Mouse (Mus musculus) forebrain, embryonic 15.5 days (tissue): ENCODE results near the gene B4galt1. TPM values are rescaled to one million over a fixed set of nuclear protein-coding genes. Genes with fewer than 3 reads are reported as not detected.

ENCODE experiments used
- ATAC-seq: fragments of 200-750 bp; cut with Nextera tagmentation; replicated peaks from 2 replicates; pipeline ENCODE4 v1.8.0; 2017; ENCODE audit warnings: mild to moderate bottlenecking, moderate TSS enrichment, moderate library complexity
- H3K27ac ChIP-seq: fragments of 300-500 bp; sonication (generic); replicated peaks from 2 replicates; pipeline ENCODE4 v1.5.1; 2015; ENCODE audit warnings: mild to moderate bottlenecking, inconsistent platforms
- H3K27me3 ChIP-seq: fragments of 300-500 bp; sonication (generic); 2 replicates; pipeline ENCODE4 v1.6.1; 2015; ENCODE audit warnings: inconsistent platforms
- H3K36me3 ChIP-seq: fragments of 300-500 bp; sonication (generic); 2 replicates; pipeline ENCODE4 v1.6.1; 2015; ENCODE audit warnings: mild to moderate bottlenecking, inconsistent platforms
- H3K4me1 ChIP-seq: fragments of 300-500 bp; sonication (generic); 2 replicates; pipeline ENCODE4 v1.6.1; 2015; ENCODE audit warnings: inconsistent platforms
- H3K4me2 ChIP-seq: fragments of 300-500 bp; sonication (generic); replicated peaks from 2 replicates; pipeline ENCODE4 v1.6.1; 2015; ENCODE audit warnings: mild to moderate bottlenecking, inconsistent platforms
- H3K4me3 ChIP-seq: fragments of 300-500 bp; sonication (generic); 2 replicates; pipeline ENCODE4 v1.5.1; 2015; ENCODE audit warnings: mild to moderate bottlenecking, inconsistent platforms
- H3K9ac ChIP-seq: fragments of 300-500 bp; sonication (generic); replicated peaks from 2 replicates; pipeline ENCODE4 v1.6.1; 2015; ENCODE audit warnings: mild to moderate bottlenecking, inconsistent platforms
- H3K9me3 ChIP-seq: fragments of 300-500 bp; sonication (generic); 2 replicates; pipeline ENCODE4 v1.6.1; 2016; ENCODE audit warnings: inconsistent platforms
- WGBS: fragments of 180-500 bp; shearing (Covaris S2); methylation state at CpG from one replicate; pipeline ENCODE4 v1.1.7; 2015; ENCODE audit warnings: mixed read lengths; 5-methylcytosine and 5-hydroxymethylcytosine counted together
- polyA plus RNA-seq: library from polyadenylated mRNA; unstranded; fragments of >200 nt; fragmentation: Nextera tagmentation; extraction: Ambion mirVana; gene quantifications from 2 replicates; pipeline ENCODE4 v1.2.1, GENCODE M21; 2015

Gene B4galt1
- polyA plus RNA-seq, 1 experiment from 2014 or later: 7.3 TPM

DNA sequence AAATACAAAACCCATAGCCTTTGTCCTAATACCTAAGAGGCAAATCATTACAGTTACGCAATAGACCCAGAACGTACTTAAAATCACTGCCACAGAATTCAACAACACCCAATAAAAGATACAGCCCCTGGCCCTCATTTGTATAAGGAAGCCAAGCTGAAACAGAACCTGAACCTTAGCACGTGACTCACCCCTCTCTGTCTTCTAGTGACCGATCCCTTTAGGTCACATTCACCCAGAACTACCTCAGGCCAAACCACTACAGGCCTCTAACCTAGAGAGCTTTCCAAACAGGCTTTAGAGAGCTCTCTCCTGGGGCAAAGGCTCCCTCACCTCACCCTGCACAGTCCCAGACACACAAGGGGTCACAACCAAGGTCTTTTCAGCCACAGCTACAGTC lies 6.6 kb downstream of the B4galt1 start:
- Histone ChIP-seq H3K36me3 (no peaks in the 10 kb centered on the region), H3K4me2 (no peak overlapping the region), H3K9me3 (no peaks in the 10 kb centered on the region), H3K4me1 (peaks cover 40% of the 10 kb centered on the region), H3K27me3 (no peaks in the 10 kb centered on the region), H3K9ac (no peak overlapping the region), H3K27ac (no peak overlapping the region), H3K4me3 (no peak overlapping the region)
- 94% methylated on average over 4 of the region's 4 CpGs for WGBS
- ATAC-seq: no peak

DNA sequence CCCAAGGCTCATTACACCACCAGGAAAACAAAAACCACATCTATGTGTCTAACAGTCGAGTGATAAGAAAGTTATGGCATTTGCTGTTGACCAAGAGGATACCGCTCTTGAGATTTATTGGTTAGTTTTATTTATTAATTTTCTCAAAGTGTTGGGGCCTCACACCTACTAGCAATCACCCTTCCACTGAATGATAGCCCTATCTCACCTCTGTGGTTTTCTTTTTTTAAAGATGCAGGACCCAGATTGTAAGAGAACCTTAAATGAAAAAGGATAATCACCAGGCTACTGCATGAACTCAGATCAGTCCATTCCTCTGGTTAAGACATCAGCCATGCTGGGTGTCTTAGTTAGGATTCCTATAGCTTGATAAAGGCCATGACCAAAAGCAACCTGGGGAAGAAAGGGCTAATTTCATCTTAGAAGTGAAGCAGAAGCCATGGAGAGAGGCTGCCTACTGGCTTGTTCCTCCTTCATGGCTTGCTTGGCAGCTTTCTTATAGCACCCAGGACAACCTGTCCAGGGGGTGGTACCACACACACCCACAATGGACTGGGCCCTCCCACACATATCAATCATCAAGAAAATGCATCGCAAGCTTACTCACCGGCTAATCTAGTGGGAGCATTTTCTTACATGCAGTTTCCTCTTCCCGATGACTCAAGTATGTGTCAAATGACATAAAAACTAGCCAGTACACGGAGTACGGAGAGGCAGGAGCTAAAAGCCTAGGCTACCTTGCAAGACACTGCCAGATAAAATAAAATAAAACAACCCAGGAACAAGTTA lies 7.5 kb downstream of the B4galt1 start:
- WGBS: 89% methylated on average over 7 of the region's 7 CpGs
- H3K4me3 ChIP-seq: no peak overlapping the region
- no peaks in the 10 kb centered on the region for H3K9me3 ChIP-seq
- H3K27me3 ChIP-seq: no peaks in the 10 kb centered on the region
- H3K4me1 ChIP-seq: peaks cover 32% of the 10 kb centered on the region
- no peak overlapping the region for H3K4me2 ChIP-seq
- no peak overlapping the region for H3K9ac ChIP-seq
- no peak for ATAC-seq
- no peak overlapping the region for H3K27ac ChIP-seq
- H3K36me3 ChIP-seq: no peaks in the 10 kb centered on the region

DNA sequence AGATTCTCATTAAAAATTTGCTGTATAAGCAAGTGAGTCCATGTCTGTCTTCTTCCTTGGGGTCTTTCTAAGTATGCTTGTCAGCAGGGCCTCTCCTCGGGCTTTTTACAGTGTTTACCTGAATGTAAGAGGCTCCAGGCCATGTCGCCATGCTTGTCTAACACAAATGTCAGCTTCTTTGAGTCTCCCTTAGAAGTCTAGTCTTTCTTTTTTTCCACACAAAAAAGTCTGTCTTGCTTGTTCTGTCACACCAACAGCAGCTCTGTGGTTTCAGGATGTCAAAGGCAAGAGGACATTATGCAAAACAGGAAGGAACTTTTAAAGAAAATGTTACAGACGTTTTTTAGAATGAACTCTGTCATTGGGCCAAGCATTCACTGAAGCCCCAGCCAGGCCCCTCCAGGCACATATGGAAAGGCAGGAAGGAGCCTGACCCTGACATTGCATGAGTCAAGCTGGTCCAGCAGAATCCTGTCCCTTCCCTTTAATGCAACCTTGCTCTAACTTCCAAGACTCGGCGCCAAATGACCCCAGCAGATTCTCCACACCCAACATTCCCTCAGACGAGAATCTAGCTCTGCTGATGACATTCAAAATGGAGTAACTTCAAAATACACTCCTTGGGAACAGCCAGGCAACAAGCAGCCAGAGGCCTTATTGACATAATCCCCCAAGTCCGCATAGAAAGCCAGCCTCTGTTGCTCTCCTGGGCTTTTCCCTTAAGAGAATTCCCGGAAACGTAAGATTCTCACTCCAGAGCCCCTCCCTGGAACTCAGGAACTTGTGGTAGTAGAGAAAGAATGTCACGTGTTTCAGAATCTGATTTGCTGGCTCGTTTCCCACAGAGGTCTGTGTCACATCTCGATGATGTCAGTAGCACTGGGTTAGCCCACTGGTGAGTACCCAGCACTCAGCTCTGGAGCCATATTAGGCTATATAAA lies 8.7 kb downstream of the B4galt1 start:
- Histone ChIP-seq H3K9ac (no peak overlapping the region), H3K27ac (peak overlapping the region; percentile 66; the same call in 1 of the 2 replicates), H3K4me3 (no peak overlapping the region), H3K4me2 (no peak overlapping the region), H3K9me3 (no peaks in the 10 kb centered on the region), H3K4me1 (peaks cover 23% of the 10 kb centered on the region), H3K27me3 (no peaks in the 10 kb centered on the region), H3K36me3 (no peaks in the 10 kb centered on the region)
- ATAC-seq: peak; percentile 15; the same call in 1 of the 2 replicates
- 54% methylated on average over 12 of the region's 12 CpGs for WGBS

DNA sequence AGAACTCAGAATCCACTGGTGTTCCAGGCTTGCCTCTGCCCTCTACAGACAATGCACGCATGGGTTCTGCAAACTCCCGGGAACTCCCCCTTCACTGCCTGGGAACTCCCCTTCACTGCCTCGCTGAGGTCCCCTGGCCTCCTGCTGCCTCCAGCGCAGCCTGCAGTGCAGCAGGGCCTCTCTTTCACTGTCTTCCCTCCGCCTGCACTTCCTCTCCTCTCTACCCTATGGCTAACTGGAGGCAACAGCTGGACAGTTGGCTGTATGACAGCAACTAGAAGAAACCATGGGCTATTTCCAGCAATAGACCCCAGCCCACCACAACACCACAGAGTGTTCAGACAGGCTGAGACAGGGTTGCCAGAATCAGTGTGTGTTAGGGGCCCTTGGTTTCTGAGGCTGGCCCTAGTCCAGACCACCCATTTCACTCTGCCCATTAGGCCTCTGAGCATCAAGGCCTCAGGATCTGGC lies 9.5 kb downstream of the B4galt1 start:
- Histone ChIP-seq H3K4me2 (no peak overlapping the region), H3K4me1 (peaks cover 23% of the 10 kb centered on the region), H3K36me3 (no peaks in the 10 kb centered on the region), H3K9me3 (no peaks in the 10 kb centered on the region), H3K4me3 (no peak overlapping the region), H3K27ac (peak overlapping the region; percentile 66), H3K27me3 (no peaks in the 10 kb centered on the region), H3K9ac (no peak overlapping the region)
- WGBS: 7% methylated on average over 5 of the region's 5 CpGs
- ATAC-seq: peak; percentile 83

DNA sequence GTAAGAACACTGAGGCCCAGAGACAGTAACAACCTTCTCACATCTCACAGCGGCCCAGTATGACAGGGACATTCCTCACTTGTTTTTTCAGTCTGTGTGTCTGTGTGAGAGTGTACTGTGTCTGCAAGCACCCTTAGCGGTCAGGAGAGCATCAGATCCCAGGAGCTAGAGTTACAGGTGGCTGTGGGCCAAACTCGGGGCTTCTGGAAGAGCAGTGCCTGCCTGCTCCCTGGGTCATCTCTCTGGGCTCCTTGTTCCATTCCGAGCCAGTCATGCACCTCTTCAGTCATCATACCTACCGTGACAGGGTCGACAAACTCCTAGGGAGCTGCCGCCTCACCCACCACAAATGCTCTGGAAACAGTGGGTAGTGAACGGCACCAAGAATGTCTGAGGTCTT lies 10.1 kb downstream of the B4galt1 start:
- no peak overlapping the region for H3K4me2 ChIP-seq
- WGBS: 73% methylated on average over 8 of the region's 8 CpGs
- no peak for ATAC-seq
- H3K9me3 ChIP-seq: no peaks in the 10 kb centered on the region
- peak overlapping the region; percentile 66 for H3K27ac ChIP-seq
- no peak overlapping the region for H3K4me3 ChIP-seq
- H3K27me3 ChIP-seq: no peaks in the 10 kb centered on the region
- H3K36me3 ChIP-seq: no peaks in the 10 kb centered on the region
- peaks cover 23% of the 10 kb centered on the region for H3K4me1 ChIP-seq
- H3K9ac ChIP-seq: no peak overlapping the region

DNA sequence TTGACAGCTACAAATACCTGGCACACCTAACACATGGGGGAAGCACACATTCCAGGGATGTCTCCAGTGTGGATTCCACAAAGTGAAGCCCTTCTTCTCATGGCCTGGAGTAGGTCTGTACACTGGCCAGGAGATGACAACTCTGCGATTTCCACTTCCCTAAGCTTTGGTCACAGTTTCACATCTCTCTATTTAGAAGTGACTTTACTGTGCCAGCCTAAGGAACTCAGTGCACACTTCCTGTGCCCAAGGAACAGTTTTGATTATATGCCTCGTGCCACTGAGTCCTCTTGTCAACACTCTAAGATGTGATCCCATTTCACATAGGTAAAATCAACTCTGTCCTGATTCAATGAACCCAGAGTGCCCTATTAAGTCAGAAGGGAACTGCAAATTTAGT lies 13.4 kb downstream of the B4galt1 start:
- Histone ChIP-seq H3K27ac (no peak overlapping the region), H3K4me1 (peaks cover 28% of the 10 kb centered on the region)
- no peak for ATAC-seq

DNA sequence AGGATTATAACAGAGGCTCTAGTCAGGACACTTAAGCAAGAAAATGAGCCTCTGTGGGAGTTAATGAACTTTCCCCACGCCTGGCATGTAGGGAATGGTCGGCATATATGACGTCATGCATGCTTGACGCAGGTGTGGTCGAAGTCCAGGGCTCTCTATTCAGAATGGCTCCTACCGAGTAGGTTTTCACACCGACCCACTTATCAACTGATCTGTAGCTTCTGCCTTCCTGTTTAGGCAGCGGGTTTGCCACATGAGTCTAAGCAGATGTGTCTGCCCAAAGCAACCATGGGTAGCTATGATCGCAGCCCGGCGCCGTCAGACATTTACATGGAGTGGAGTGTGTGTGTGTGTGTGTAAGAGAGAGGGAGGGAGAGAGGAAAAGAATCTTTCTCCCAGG lies 14.6 kb downstream of the B4galt1 start:
- H3K27ac ChIP-seq: no peak overlapping the region
- H3K4me2 ChIP-seq: no peak overlapping the region
- H3K9ac ChIP-seq: no peak overlapping the region
- no peaks in the 10 kb centered on the region for H3K9me3 ChIP-seq
- no peak overlapping the region for H3K4me3 ChIP-seq
- H3K36me3 ChIP-seq: no peaks in the 10 kb centered on the region
- 91% methylated on average over 12 of the region's 12 CpGs for WGBS
- no peaks in the 10 kb centered on the region for H3K27me3 ChIP-seq
- H3K4me1 ChIP-seq: peaks cover 18% of the 10 kb centered on the region
- no peak for ATAC-seq

More for the DNA sequence above, 13.4 kb downstream of the B4galt1 start:
- 92% methylated on average over 2 of the region's 2 CpGs for WGBS
- Histone ChIP-seq H3K27me3 (no peaks in the 10 kb centered on the region), H3K4me3 (no peak overlapping the region), H3K36me3 (no peaks in the 10 kb centered on the region), H3K9me3 (no peaks in the 10 kb centered on the region), H3K9ac (no peak overlapping the region), H3K4me2 (no peak overlapping the region)

DNA sequence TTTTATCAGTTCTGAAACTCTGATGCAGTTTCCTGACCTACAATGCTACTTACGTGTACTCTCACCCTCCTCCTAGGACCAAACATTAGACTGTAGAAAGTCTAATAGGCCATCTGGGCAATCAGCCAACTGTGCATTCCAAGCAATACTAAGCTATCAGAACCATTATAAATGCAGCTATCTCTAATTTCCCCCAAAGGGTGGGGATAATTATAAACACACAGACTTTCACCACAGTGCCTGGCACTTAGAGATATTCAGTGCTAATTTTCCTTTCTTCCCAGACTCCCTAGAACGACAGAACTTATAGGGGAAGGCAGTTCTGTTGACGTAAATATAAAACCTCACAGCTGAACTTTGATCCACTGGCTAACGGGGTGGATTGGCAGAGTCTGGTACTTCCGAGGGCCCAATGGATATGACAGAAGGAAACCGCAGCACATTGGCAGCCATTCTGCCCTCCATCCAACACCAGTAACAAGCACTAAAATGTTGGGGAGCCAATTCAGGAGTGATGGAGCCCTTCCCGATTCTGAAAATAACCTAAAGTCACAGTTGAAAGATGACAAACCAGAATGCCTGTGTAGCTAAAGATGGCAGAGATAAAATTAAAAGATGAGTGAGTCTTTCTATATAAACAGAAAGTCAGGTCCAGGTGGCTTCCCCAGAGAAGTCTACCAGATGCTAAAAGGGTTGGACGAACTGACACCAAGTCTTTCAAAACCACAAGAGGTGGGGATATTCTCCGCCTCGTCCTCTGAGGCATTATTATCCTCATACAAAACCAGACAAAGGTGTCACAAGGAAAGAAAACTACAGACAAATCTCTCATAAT lies 16.1 kb downstream of the B4galt1 start:
- no peak overlapping the region for H3K4me3 ChIP-seq
- H3K27me3 ChIP-seq: no peaks in the 10 kb centered on the region
- H3K36me3 ChIP-seq: no peaks in the 10 kb centered on the region
- 32% methylated on average over 10 of the region's 10 CpGs for WGBS
- H3K9me3 ChIP-seq: no peaks in the 10 kb centered on the region
- H3K9ac ChIP-seq: no peak overlapping the region
- peak overlapping the region; percentile 36; the same call in 1 of the 2 replicates for H3K27ac ChIP-seq
- H3K4me2 ChIP-seq: no peak overlapping the region
- H3K4me1 ChIP-seq: peaks cover 10% of the 10 kb centered on the region
- ATAC-seq: no peak

DNA sequence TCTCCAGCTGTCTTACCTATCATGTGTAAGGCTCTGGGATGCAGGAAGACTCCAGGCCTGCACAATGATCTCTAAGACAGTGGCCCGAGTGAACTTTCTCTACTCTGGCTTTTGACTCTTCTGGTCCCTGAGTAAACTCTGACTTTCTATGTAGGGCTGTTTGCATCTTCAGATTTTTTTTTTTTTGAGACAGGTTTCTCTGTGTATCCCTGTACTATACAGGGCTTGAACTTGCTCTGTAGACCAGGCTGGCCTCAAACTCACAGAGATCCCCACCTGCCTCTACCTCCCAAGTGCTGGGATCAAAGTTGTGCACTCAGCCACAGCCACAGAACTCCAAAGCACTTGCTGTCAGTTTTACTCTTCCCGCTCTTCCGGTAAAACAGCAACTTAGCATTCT lies 16.8 kb downstream of the B4galt1 start:
- WGBS: 74% methylated on average over 3 of the region's 3 CpGs
- no peaks in the 10 kb centered on the region for H3K27me3 ChIP-seq
- no peaks in the 10 kb centered on the region for H3K36me3 ChIP-seq
- peaks cover 10% of the 10 kb centered on the region for H3K4me1 ChIP-seq
- H3K27ac ChIP-seq: no peak overlapping the region
- no peak for ATAC-seq
- no peak overlapping the region for H3K4me3 ChIP-seq
- H3K4me2 ChIP-seq: no peak overlapping the region
- no peaks in the 10 kb centered on the region for H3K9me3 ChIP-seq
- H3K9ac ChIP-seq: no peak overlapping the region

DNA sequence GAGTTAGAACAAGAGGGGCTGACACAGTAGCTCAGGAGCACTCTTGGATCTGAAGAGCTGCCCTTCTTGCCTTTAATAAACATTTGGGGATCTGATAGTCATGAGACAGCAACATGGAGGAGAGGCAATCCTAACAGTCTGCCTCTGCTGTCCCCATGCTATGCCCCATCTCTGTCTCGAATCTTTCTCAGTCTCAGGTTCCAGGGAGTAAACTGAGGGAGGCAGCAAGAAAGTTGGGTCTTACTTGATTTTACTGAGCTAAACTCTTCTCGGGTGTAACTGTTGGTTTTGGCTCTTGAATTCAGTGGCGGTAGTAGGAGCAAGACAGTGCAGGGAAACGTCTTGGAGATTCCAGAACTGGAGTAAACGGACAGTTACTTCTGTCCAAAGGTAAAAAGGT lies 18.9 kb downstream of the B4galt1 start:
- 92% methylated on average over 5 of the region's 5 CpGs for WGBS

DNA sequence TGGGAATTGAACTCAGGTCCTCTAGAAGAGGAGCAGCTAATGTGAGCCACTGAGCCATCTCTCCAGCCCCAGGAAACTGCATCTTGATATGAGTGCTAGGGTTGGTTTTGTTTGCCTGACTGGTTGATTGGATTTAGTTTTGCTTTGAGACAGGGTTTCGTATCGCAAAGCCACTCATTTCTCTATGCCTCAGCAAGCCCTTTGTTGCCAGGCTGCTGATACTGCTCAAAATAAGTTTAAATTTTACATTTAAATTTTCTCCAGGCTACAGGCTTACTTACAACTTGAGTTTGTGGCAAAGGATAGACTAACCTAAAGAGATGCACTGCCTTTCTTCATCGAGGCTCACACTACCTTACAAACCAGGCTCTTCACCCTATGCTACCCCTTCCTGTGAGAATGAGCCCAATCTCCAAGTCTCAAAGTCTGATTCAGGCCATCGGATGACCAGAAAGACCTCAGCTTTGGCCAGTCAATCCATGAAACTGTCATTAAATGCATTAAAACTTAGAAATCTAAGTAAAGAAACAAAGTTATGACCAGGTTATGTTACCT lies 19.5 kb downstream of the B4galt1 start:
- Histone ChIP-seq H3K4me2 (no peak overlapping the region), H3K27ac (no peak overlapping the region), H3K9ac (no peak overlapping the region), H3K4me1 (peaks cover 10% of the 10 kb centered on the region), H3K4me3 (no peak overlapping the region), H3K36me3 (no peaks in the 10 kb centered on the region), H3K27me3 (no peaks in the 10 kb centered on the region), H3K9me3 (no peaks in the 10 kb centered on the region)
- ATAC-seq: no peak
- WGBS: 77% methylated on average over 4 of the region's 4 CpGs

More for the DNA sequence above, 18.9 kb downstream of the B4galt1 start:
- H3K27ac ChIP-seq: no peak overlapping the region
- no peak overlapping the region for H3K9ac ChIP-seq
- H3K4me2 ChIP-seq: no peak overlapping the region
- no peak for ATAC-seq
- H3K9me3 ChIP-seq: no peaks in the 10 kb centered on the region
- no peaks in the 10 kb centered on the region for H3K36me3 ChIP-seq
- H3K27me3 ChIP-seq: no peaks in the 10 kb centered on the region
- peaks cover 10% of the 10 kb centered on the region for H3K4me1 ChIP-seq
- H3K4me3 ChIP-seq: no peak overlapping the region
